Mouse (Mus musculus): ENCODE measurements around the gene Kcnab3. TPM values are rescaled to one million over a fixed set of nuclear protein-coding genes. Genes with fewer than 3 reads are reported as not detected.

The Kcnab3 gene
- polyA plus RNA-seq, 2 experiments, result 0.10 to 0.20 TPM

DNA sequence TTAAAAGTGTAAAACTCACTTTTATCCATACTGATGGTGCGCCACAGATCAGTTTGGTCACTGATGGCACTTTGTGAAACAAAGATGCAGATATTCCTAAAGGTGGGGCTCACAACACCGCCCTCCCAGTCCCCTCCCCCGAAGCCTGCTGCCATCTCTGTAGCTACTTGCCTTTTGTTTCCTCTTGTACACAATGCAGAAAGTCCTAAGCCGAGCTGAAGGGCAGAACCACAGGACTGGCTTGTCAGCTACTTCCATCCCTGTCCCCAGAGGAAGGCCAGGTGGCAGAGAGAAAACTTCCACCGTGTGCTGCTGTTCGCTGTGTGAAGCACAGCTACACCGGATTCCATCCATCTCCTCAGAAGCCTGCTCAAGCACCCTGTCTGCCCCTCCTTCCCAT is 27.8 kb upstream of the Kcnab3 start:
- no peaks in the 10 kb centered on the region; a peak in 1 of 4 replicates for H3K4me1 ChIP-seq (replicated peaks; ENCODE audit: control insufficient read depth in 2 of 2, insufficient read depth in 2 of 2, low read length in 1 of 2)
- no peaks in the 10 kb centered on the region for H3K27me3 ChIP-seq (ENCODE audit: control insufficient read depth, insufficient read depth, low read length)
- H3K9me3 ChIP-seq (ENCODE audit: control insufficient read depth, low read length), result no peaks in the 10 kb centered on the region
- DNase-seq (ENCODE audit: low read depth in 3 of 3, low spot score in 3 of 3) (no peak), ATAC-seq (ENCODE audit: insufficient read depth) (no peak)
- no peak overlapping the region for H3K9ac ChIP-seq (replicated peaks)
- WGBS (ENCODE audit: insufficient replicate concordance), result 69% methylated on average over 7 of the region's 7 CpGs
- no peak overlapping the region for H3K4me3 ChIP-seq (ENCODE audit: insufficient read depth in 1 of 2, low read depth in 2 of 2, low read length in 2 of 2)
- H3K27ac ChIP-seq, result no peak overlapping the region
- H3K36me3 ChIP-seq (replicated peaks; ENCODE audit: control insufficient read depth, insufficient read depth, low read depth), result no peaks in the 10 kb centered on the region; the same call in 1 of the 2 replicates
- H3K4me2 ChIP-seq (ENCODE audit: low read depth), result no peak overlapping the region
- no peak for TF ChIP-seq CTCF (IDR thresholded peaks at IDR 0.05; ENCODE audit: low read depth)
- TF ChIP-seq EP300 (IDR thresholded peaks at IDR 0.05; ENCODE audit: low read depth), result no peak

DNA sequence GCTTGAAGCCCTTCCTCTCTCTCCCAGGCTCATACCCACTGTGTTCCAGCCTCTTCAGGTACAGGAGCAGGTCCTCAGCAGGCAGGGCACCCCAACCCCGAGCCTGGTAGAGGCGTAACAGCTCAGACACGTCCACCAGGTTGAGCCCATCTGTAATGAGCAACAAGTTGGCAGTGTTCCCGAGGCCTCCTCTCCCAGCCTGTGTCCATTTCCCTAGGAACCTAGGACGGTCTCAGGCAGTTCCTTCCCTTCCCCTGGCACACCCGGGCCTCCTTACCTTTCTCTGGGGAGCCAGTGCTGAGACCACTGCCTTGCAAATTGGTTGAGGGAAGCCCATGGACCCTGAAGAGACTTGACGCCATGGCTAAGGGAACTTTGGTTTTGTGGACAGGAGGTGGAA is 23.2 kb upstream of the Kcnab3 start:
- H3K9me3 ChIP-seq (ENCODE audit: control insufficient read depth, low read length), result no peaks in the 10 kb centered on the region
- TF ChIP-seq EP300 (IDR thresholded peaks at IDR 0.05; ENCODE audit: low read depth), result no peak
- TF ChIP-seq CTCF (IDR thresholded peaks at IDR 0.05; ENCODE audit: low read depth), result no peak
- no peak overlapping the region for H3K4me3 ChIP-seq (ENCODE audit: insufficient read depth in 1 of 2, low read depth in 2 of 2, low read length in 2 of 2)
- ATAC-seq (ENCODE audit: insufficient read depth), result no peak
- H3K27ac ChIP-seq, result no peak overlapping the region
- no peak for DNase-seq (ENCODE audit: low read depth in 3 of 3, low spot score in 3 of 3)
- H3K27me3 ChIP-seq (ENCODE audit: control insufficient read depth, insufficient read depth, low read length), result no peaks in the 10 kb centered on the region
- 0 out of 4 replicates have a peak, but pooled peaks cover 0 to 2% of the 10 kb centered on the region in 2 experiments for H3K4me1 ChIP-seq (replicated peaks; ENCODE audit: control insufficient read depth in 2 of 2, insufficient read depth in 2 of 2, low read length in 1 of 2)
- H3K9ac ChIP-seq (replicated peaks), result no peak overlapping the region
- WGBS (ENCODE audit: insufficient replicate concordance), result 72% methylated on average over 7 of the region's 7 CpGs
- H3K36me3 ChIP-seq (replicated peaks; ENCODE audit: control insufficient read depth, insufficient read depth, low read depth), result no peaks in the 10 kb centered on the region; the same call in none of the 2 replicates
- H3K4me2 ChIP-seq (ENCODE audit: low read depth), result no peak overlapping the region

DNA sequence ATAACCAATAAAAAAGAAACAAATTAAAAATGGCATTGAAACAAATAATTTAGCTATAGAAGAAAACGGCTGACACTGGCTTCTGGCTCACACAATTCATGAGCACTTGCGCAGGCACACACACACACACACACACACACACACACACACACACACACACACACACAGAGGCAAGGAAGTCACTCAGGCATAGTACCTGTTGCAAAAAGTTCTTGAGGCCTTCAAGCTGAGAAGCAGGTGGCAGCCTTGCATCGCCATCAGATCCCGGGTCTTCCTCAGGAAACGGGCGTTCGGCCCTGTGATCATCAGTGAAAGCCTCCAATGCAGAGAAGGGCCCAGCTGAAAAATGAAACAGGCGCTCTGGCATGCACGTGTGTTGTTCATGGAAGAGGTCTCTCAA is 20.8 kb upstream of the Kcnab3 start:
- peaks cover 2% of the 10 kb centered on the region for H3K36me3 ChIP-seq (replicated peaks; ENCODE audit: control insufficient read depth, insufficient read depth, low read depth)
- no peak overlapping the region for H3K9ac ChIP-seq (replicated peaks)
- TF ChIP-seq CTCF (IDR thresholded peaks at IDR 0.05; ENCODE audit: low read depth) (no peak), EP300 (IDR thresholded peaks at IDR 0.05; ENCODE audit: low read depth) (no peak)
- H3K27me3 ChIP-seq (ENCODE audit: control insufficient read depth, insufficient read depth, low read length), result no peaks in the 10 kb centered on the region
- H3K4me1 ChIP-seq (replicated peaks; ENCODE audit: control insufficient read depth in 2 of 2, insufficient read depth in 2 of 2, low read length in 1 of 2), result 0 out of 4 replicates have a peak, but pooled peaks cover 0 to 2% of the 10 kb centered on the region in 2 experiments
- no peak overlapping the region for H3K27ac ChIP-seq
- no peak for ATAC-seq (ENCODE audit: insufficient read depth)
- H3K9me3 ChIP-seq (ENCODE audit: control insufficient read depth, low read length), result no peaks in the 10 kb centered on the region
- no peak for DNase-seq (ENCODE audit: low read depth in 3 of 3, low spot score in 3 of 3)
- no peak overlapping the region for H3K4me2 ChIP-seq (ENCODE audit: low read depth)
- no peak overlapping the region for H3K4me3 ChIP-seq (ENCODE audit: insufficient read depth in 1 of 2, low read depth in 2 of 2, low read length in 2 of 2)
- WGBS (ENCODE audit: insufficient replicate concordance), result 80% methylated on average over 9 of the region's 9 CpGs

DNA sequence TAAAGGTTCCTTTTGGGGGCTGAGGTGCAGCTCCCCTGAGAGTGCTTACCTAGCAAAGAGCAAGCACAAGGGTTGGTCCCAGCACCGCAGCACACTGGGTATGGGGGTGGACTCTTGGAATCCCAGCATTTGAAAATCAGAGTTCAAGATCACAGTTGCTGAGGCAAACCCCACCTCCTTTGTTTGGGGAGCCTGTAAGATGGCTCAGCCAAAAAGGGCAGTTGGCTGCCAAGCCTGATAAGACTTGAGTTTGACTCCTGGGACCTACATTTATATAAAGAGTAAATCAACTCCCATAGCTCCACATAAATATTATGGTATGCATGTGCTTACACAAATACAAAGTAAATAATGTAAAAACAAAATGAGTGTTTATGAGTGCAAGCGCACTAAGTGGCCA is 20.0 kb upstream of the Kcnab3 start:
- DNase-seq (ENCODE audit: low read depth in 3 of 3, low spot score in 3 of 3) (no peak), ATAC-seq (ENCODE audit: insufficient read depth) (no peak)
- Histone ChIP-seq H3K36me3 (replicated peaks; ENCODE audit: control insufficient read depth, insufficient read depth, low read depth) (peaks cover 10% of the 10 kb centered on the region), H3K27me3 (ENCODE audit: control insufficient read depth, insufficient read depth, low read length) (no peaks in the 10 kb centered on the region), H3K4me2 (ENCODE audit: low read depth) (no peak overlapping the region), H3K9ac (replicated peaks) (no peak overlapping the region), H3K9me3 (ENCODE audit: control insufficient read depth, low read length) (no peaks in the 10 kb centered on the region), H3K27ac (no peak overlapping the region), H3K4me3 (ENCODE audit: insufficient read depth in 1 of 2, low read depth in 2 of 2, low read length in 2 of 2) (no peak overlapping the region), H3K4me1 (replicated peaks; ENCODE audit: control insufficient read depth in 2 of 2, insufficient read depth in 2 of 2, low read length in 1 of 2) (0 out of 4 replicates have a peak, but pooled peaks cover 0 to 2% of the 10 kb centered on the region in 2 experiments)
- TF ChIP-seq CTCF (IDR thresholded peaks at IDR 0.05; ENCODE audit: low read depth) (no peak), EP300 (IDR thresholded peaks at IDR 0.05; ENCODE audit: low read depth) (no peak)
- 60% methylated on average over 2 of the region's 2 CpGs for WGBS (ENCODE audit: insufficient replicate concordance)

DNA sequence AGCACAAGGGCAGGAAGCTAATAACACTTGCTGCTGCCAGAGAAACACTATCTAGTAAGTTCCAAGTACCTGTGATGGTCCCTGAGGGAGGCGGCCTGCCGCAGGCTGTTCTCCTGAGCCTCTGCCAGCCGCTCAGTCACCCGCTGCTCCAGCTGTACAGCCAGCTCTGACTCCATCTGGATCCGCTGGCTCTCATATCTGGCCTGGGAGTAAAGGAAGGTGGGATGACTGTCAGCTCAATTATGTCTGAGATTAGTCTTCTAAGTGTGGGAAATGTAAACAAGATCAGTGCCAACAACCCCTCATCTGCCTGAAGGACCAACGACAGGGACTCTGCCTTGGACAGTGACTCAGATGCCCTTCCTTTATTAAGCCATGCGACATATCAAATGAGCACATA is 14.8 kb upstream of the Kcnab3 start:
- WGBS (ENCODE audit: insufficient replicate concordance), result 82% methylated on average over 7 of the region's 7 CpGs
- ATAC-seq (ENCODE audit: insufficient read depth) (no peak), DNase-seq (ENCODE audit: low read depth in 3 of 3, low spot score in 3 of 3) (no peak)
- no peak overlapping the region for H3K27ac ChIP-seq
- H3K4me2 ChIP-seq (ENCODE audit: low read depth), result no peak overlapping the region
- no peaks in the 10 kb centered on the region for H3K27me3 ChIP-seq (ENCODE audit: control insufficient read depth, insufficient read depth, low read length)
- no peak for TF ChIP-seq CTCF (IDR thresholded peaks at IDR 0.05; ENCODE audit: low read depth)
- no peak for TF ChIP-seq EP300 (IDR thresholded peaks at IDR 0.05; ENCODE audit: low read depth)
- no peak overlapping the region for H3K9ac ChIP-seq (replicated peaks)
- peaks cover 10% of the 10 kb centered on the region for H3K36me3 ChIP-seq (replicated peaks; ENCODE audit: control insufficient read depth, insufficient read depth, low read depth)
- no peak overlapping the region for H3K4me3 ChIP-seq (ENCODE audit: insufficient read depth in 1 of 2, low read depth in 2 of 2, low read length in 2 of 2)
- no peaks in the 10 kb centered on the region for H3K9me3 ChIP-seq (ENCODE audit: control insufficient read depth, low read length)
- 0 out of 4 replicates have a peak, but pooled peaks cover 0 to 1% of the 10 kb centered on the region in 2 experiments for H3K4me1 ChIP-seq (replicated peaks; ENCODE audit: control insufficient read depth in 2 of 2, insufficient read depth in 2 of 2, low read length in 1 of 2)
